Mouse (Mus musculus) ES-Bruce4 (cell line): ENCODE measurements around the gene Wnt10a. TPM values are rescaled to one million over a fixed set of nuclear protein-coding genes. Genes with fewer than 3 reads are reported as not detected.
"Not testable (repeated sequence)": the region's sequence is repeated elsewhere in the genome, so short reads cannot be mapped to it uniquely, and the experiment has no call there.

Experiments
- H3K27ac ChIP-seq: 2 replicates; pipeline ENCODE4 v1.5.1; 2012; ENCODE audit warnings: low read length, inconsistent platforms; ENCODE audit not compliant: insufficient read depth
- H3K27me3 ChIP-seq: 2 replicates; pipeline ENCODE4 v1.6.1; 2012; ENCODE audit warnings: mild to moderate bottlenecking, low read length, inconsistent platforms; ENCODE audit not compliant: control insufficient read depth, poor library complexity, insufficient read depth, severe bottlenecking
- H3K36me3 ChIP-seq: 2 replicates; pipeline ENCODE4 v1.6.1; 2012; ENCODE audit warnings: inconsistent platforms, mild to moderate bottlenecking, low read length, moderate library complexity; ENCODE audit not compliant: control insufficient read depth, poor library complexity, insufficient read depth, severe bottlenecking
- H3K4me1 ChIP-seq: one replicate; pipeline ENCODE4 v1.8.1; 2011; ENCODE audit warnings: low read length; ENCODE audit not compliant: control insufficient read depth, insufficient read depth
- H3K4me3 ChIP-seq: 2 replicates; pipeline ENCODE4 v1.5.1; 2011; ENCODE audit warnings: low read depth, mild to moderate bottlenecking, low read length
- H3K9ac ChIP-seq: 2 replicates; pipeline ENCODE4 v1.6.1; 2012; ENCODE audit warnings: low read depth, mild to moderate bottlenecking, inconsistent platforms; ENCODE audit not compliant: poor library complexity, severe bottlenecking
- H3K9me3 ChIP-seq: replicated peaks from 2 replicates; pipeline ENCODE4 v1.6.1; 2012; ENCODE audit warnings: mild to moderate bottlenecking, low read length, inconsistent platforms; ENCODE audit not compliant: control insufficient read depth, poor library complexity, insufficient read depth, severe bottlenecking
- CTCF ChIP-seq: IDR thresholded peaks from one replicate; pipeline ENCODE4 v1.8.1; 2011; ENCODE audit warnings: low read depth, low read length
- EP300 ChIP-seq: IDR thresholded peaks from 2 replicates; pipeline ENCODE4 v1.6.1; 2011; ENCODE audit warnings: low read depth, low read length; ENCODE audit not compliant: insufficient read depth
- POLR2A ChIP-seq: IDR thresholded peaks from one replicate; pipeline ENCODE4 v1.8.1; 2011; ENCODE audit warnings: low read length; ENCODE audit not compliant: insufficient read depth
- polyA plus RNA-seq: library from polyadenylated mRNA; stranded (reverse); fragments of >200 nt; gene quantifications from 2 replicates; pipeline ENCODE4 v1.2.4, GENCODE M21; 2011; ENCODE audit warnings: low read depth; ENCODE audit not compliant: missing spikeins, insufficient read depth, insufficient read length

Wnt10a gene
- polyA plus RNA-seq, 1 experiment = 0.79 TPM

DNA sequence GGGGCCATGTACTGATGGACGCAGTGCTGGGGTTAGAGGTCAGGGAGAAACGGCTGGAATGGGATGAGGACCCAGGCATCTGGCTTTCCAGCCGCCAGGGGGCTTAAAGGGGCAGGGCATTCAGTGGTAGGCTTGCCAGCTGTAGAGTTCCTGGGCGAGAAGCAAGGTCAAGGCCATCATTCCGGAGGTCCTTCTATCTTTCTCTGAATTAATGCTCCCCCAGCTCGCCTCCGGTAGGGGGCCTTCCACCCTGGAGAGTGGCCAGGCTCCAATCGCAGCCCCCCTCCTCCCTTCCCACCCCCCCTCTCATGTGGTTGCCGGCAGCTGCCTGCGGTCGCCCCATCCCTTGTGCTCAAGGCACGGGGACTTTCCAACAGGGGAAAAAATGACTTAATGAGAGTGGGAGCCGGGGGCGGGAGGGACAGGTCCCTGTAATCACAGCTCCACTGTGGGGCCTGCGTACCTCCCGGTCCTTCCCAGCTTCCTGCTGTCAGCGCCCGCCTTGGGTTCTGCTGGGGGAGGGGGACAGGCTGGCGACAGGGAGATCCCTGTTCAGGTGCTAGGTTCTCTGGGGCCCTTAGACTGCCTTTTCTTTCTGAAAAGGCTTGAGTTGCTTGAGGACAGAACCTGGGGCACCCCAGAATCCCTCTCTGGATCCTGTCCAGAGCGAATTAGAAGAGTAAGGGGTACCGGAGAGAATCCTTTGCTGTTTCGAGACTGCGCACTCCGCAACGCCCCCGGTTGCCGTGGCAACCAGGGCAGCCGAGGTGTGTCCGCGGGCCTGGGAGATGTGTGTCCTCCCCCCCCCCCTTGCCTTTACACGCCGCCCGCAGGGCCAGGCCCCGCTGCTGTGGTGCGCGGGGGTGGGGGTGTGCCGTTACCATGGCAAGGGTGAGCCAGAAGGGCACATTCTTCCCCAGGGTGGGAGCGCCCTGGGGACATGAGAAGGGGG, 15.3 kb downstream of the Wnt10a start:
- Histone ChIP-seq H3K27me3 (0 out of 2 replicates have a peak, but pooled peaks cover 2% of the 10 kb centered on the region), H3K36me3 (no peaks in the 10 kb centered on the region), H3K9me3 (no peaks in the 10 kb centered on the region), H3K4me1 (peaks cover 4% of the 10 kb centered on the region), H3K9ac (no peak overlapping the region), H3K4me3 (0 out of 2 replicates have a peak overlapping the region, but pooled peaks have one; percentile 12), H3K27ac (no peak overlapping the region)
- TF ChIP-seq EP300 = 0 out of 2 replicates have a peak, but pooled peaks have one; percentile 24
- no peak for TF ChIP-seq POLR2A

GRCm38 (mm10) chr1:74807551-74808071, 16.3 kb downstream of the Wnt10a start:
- no peaks in the 10 kb centered on the region for H3K9me3 ChIP-seq
- H3K27ac ChIP-seq = no peak overlapping the region
- 0 out of 2 replicates have a peak, but pooled peaks cover 2% of the 10 kb centered on the region for H3K27me3 ChIP-seq
- H3K36me3 ChIP-seq = no peaks in the 10 kb centered on the region
- H3K4me1 ChIP-seq = peaks cover 4% of the 10 kb centered on the region
- peak overlapping the region; percentile 16; the same call in 1 of the 2 replicates for H3K4me3 ChIP-seq
- no peak overlapping the region for H3K9ac ChIP-seq
- no peak for TF ChIP-seq POLR2A
- no peak for TF ChIP-seq CTCF
- no peak for TF ChIP-seq EP300

- peaks cover 4% of the 10 kb centered on the region for H3K4me1 ChIP-seq
- peak overlapping the region; percentile 5; the same call in 1 of the 2 replicates for H3K4me3 ChIP-seq
- TF ChIP-seq POLR2A = no peak
- TF ChIP-seq EP300 = peak; percentile 70
- peak; percentile 97 for TF ChIP-seq CTCF
- no peak overlapping the region for H3K27ac ChIP-seq
- no peak overlapping the region for H3K9ac ChIP-seq
- H3K27me3 ChIP-seq = 0 out of 2 replicates have a peak, but pooled peaks cover 2% of the 10 kb centered on the region
- H3K9me3 ChIP-seq = no peaks in the 10 kb centered on the region
- H3K36me3 ChIP-seq = no peaks in the 10 kb centered on the region
Observed at GRCm38 (mm10) chr1:74808078-74808477, 16.8 kb downstream of the Wnt10a start.

- no peak overlapping the region for H3K27ac ChIP-seq
- H3K27me3 ChIP-seq = 0 out of 2 replicates have a peak, but pooled peaks cover 2% of the 10 kb centered on the region
- TF ChIP-seq EP300 (no peak), CTCF (peak; percentile 83), POLR2A (no peak)
- H3K4me3 ChIP-seq = no peak overlapping the region
- H3K9ac ChIP-seq = no peak overlapping the region
- no peaks in the 10 kb centered on the region for H3K9me3 ChIP-seq
- peaks cover 2% of the 10 kb centered on the region for H3K4me1 ChIP-seq
- no peaks in the 10 kb centered on the region for H3K36me3 ChIP-seq
Observed at GRCm38 (mm10) chr1:74809007-74809406, 17.7 kb downstream of the Wnt10a start.

- Histone ChIP-seq H3K9ac (no peak overlapping the region), H3K9me3 (no peaks in the 10 kb centered on the region), H3K4me1 (no peaks in the 10 kb centered on the region), H3K27ac (no peak overlapping the region), H3K4me3 (no peak overlapping the region), H3K36me3 (no peaks in the 10 kb centered on the region), H3K27me3 (no peaks in the 10 kb centered on the region)
- TF ChIP-seq POLR2A (no peak), CTCF (no peak), EP300 (no peak)
Observed at GRCm38 (mm10) chr1:74814931-74815647, 23.8 kb downstream of the Wnt10a start.

DNA sequence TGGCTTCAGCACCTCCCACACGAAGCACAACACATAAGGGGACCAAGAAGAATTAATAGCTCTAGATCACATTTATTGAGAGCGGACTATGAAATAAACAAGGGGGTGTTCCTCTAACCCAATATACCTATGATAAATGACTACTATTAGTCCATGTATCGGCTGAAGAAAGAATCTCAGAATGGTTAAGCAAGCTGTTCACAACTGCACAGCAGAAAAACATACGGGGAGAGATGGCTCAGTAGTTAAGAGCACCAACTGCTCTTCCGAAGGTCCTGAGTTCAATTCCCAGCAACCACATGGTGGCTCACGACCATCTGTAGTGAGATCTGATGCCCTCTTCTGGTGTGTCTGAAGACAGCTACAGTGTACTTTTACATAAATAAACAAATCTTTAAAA, 24.6 kb downstream of the Wnt10a start:
- H3K36me3 ChIP-seq, H3K27me3 ChIP-seq: not testable (repeated sequence)

More for the DNA sequence above, 24.6 kb downstream of the Wnt10a start:
- H3K9ac ChIP-seq = 0 out of 2 replicates have a peak overlapping the region, but pooled peaks have one; percentile 92
- H3K9me3 ChIP-seq, H3K4me1 ChIP-seq, H3K27ac ChIP-seq, H3K4me3 ChIP-seq: not testable (repeated sequence)
